Mouse (Mus musculus): ENCODE results near the gene Fam214b. TPM values are rescaled to one million over a fixed set of nuclear protein-coding genes. Genes with fewer than 3 reads are reported as not detected.

Fam214b gene
- polyA plus RNA-seq (2016; fragmentation: Nextera tagmentation; extraction: Ambion mirVana): 33.8 and 36.2 TPM in 2 replicates

DNA sequence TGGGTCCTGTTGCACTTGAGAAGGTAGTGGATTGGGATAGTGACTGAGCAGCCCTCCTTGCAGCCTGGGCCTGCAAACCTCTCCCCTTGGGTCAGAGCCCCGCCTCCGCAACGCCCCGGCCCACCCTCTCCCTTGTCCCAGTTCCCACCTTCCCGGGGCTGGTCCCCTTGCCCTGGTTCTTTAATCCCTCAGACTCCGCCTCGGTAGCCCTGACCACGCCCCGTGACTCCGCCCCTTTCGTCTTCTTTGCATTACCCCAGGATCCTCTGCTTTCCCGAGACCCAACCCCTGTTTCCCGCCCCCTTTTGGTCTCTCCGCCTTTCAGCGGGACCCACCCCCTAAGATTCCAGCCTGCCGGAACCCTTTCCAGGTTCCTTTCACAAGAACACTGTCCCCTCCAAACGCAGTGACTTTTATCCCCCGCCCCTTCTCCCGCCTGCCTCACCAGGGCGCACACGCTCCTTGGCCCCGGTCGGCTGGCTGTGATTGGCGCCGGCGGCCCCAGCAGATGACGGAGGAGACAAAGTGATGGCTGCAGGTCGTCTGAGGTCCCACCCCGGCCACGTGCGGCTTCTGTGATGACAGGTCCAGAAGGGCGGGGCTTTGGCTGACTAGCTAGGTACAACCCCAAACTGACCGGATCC, at the start of gene Fam214b:
Gene Fam214b, minus strand, starts transcription at position 562 of the 644 bp plus-strand sequence.
- peak within 1 kb of the TSS; percentile 84 for H3K4me2 ChIP-seq (replicated peaks)

DNA sequence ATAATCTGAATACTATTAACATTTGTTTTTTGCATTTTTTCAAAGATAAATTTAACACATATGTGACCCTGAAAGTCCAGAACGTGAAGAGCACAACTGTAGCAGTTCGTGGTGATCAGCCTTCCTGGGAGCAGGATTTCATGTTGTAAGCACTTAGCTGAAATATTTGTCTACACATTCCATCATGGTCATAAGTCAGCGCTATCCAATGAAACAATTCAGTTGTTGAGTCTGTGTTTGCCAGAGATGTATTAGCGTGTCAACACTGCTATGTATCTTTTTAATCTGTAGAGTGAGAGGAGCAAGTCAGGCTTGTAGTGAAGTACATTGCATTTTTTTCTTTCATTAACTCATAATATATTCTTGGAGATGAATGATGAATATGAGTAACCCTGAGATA, 45.2 kb upstream of the Fam214b start:
- no peak overlapping the region for H3K9ac ChIP-seq
- no peaks in the 10 kb centered on the region for H3K9me3 ChIP-seq
- H3K4me3 ChIP-seq: no peak overlapping the region
- H3K4me2 ChIP-seq (replicated peaks): no peak overlapping the region
- ATAC-seq (ENCODE audit: low FRiP score, low read depth): no peak
- H3K27me3 ChIP-seq (replicated peaks): no peaks in the 10 kb centered on the region
- no peaks in the 10 kb centered on the region for H3K36me3 ChIP-seq
- H3K27ac ChIP-seq: no peak overlapping the region
- H3K4me1 ChIP-seq: no peaks in the 10 kb centered on the region
- 89% methylated on average over 4 of the region's 4 CpGs for WGBS

More for the DNA sequence above, at the start of gene Fam214b:
- Histone ChIP-seq H3K4me3 (peak within 1 kb of the TSS; percentile 54), H3K4me1 (peaks cover 29% of the 10 kb centered on the region), H3K9ac (peak within 1 kb of the TSS; percentile 65), H3K27ac (peak within 1 kb of the TSS; percentile 87; the same call in 1 of the 2 replicates), H3K9me3 (no peaks in the 10 kb centered on the region), H3K27me3 (replicated peaks) (no peaks in the 10 kb centered on the region), H3K36me3 (no peaks in the 10 kb centered on the region)
- under 1% methylated on average over 33 of the region's 33 CpGs for WGBS
- peak; percentile 86 for ATAC-seq (ENCODE audit: low FRiP score, low read depth)

DNA sequence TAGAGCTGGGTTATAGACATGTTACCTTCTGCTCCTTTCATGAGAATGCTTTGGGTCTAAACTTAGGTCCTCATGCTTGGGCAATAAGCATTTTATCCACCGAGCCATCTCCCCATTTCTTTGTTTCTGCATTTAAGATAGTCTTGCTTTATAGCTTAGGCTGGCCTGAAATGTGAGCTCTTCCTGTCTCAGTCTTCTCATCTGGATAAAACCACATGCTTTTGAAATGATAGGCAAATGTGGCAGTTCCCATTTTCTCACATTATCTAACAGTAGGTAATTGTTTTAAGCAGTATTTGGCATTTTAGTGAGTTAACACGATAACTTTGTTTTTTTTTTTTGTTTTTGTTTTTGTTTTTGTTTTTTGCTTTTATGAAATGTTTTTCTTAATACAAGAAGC, 43.9 kb upstream of the Fam214b start:
- 88% methylated on average over 2 of the region's 2 CpGs for WGBS
- Histone ChIP-seq H3K4me1 (no peaks in the 10 kb centered on the region), H3K36me3 (no peaks in the 10 kb centered on the region), H3K9me3 (no peaks in the 10 kb centered on the region), H3K4me3 (no peak overlapping the region), H3K9ac (no peak overlapping the region), H3K4me2 (replicated peaks) (no peak overlapping the region), H3K27me3 (replicated peaks) (no peaks in the 10 kb centered on the region), H3K27ac (no peak overlapping the region)
- ATAC-seq (ENCODE audit: low FRiP score, low read depth): no peak

DNA sequence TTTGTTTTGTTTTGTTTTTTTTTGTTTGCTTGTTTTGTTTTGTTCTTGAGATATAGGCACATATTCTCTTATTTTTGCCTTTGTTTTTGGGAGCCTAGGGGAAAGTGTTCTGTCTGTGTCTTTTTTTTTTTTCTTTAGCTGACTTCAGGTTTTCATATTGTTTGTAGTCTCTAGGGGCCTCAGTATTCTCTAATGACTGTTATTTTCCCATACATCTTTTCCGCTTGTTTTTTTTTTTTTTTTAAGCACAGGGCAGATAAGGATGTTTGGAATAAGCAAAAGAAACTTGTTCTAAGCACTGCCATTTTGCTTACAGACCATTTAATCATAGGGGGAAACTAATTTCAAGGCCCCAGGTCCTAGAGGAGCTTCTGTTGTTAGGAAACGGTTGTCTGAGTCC, 36.4 kb upstream of the Fam214b start:
- Histone ChIP-seq H3K27me3 (replicated peaks) (no peaks in the 10 kb centered on the region), H3K9me3 (no peaks in the 10 kb centered on the region), H3K4me3 (no peak overlapping the region), H3K4me2 (replicated peaks) (no peak overlapping the region), H3K9ac (no peak overlapping the region), H3K36me3 (no peaks in the 10 kb centered on the region), H3K27ac (no peak overlapping the region), H3K4me1 (no peaks in the 10 kb centered on the region)
- WGBS: 87% methylated on average over 2 of the region's 2 CpGs
- no peak for ATAC-seq (ENCODE audit: low FRiP score, low read depth)

DNA sequence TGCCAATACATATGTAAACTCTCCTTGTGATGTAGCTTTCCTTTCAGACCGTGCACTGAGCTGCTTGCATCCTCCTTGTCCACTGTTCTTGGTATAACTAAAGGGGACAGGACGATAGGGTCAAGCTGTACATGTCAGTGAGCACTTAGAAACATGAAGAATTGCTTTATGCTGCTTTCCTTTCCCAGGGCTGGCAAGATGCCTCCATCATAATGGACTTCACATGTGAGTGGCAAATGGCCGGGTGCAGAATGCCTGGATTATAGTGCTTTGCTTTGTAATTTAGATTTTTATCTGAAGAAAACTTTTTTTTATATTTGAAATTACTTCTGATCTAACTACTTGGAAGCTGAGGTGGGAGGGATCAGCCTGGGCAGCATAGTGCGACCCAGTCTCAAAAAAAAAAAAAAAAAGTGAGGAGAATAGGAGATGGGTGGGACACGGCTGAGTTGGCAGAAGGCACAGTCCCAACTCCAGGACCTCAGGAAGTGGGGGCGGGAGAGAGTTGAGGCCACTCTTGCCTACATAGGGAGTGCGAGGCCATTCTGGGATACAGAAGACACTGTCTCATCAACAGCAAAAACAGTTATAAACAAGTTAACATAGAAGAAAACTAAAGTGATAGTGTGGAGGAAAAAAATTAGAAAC, 32.2 kb upstream of the Fam214b start:
- Histone ChIP-seq H3K9ac (no peak overlapping the region), H3K9me3 (no peaks in the 10 kb centered on the region), H3K36me3 (no peaks in the 10 kb centered on the region), H3K4me2 (replicated peaks) (no peak overlapping the region), H3K4me3 (no peak overlapping the region), H3K4me1 (no peaks in the 10 kb centered on the region), H3K27ac (no peak overlapping the region), H3K27me3 (replicated peaks) (no peaks in the 10 kb centered on the region)
- WGBS: 75% methylated on average over 7 of the region's 7 CpGs
- no peak for ATAC-seq (ENCODE audit: low FRiP score, low read depth)

DNA sequence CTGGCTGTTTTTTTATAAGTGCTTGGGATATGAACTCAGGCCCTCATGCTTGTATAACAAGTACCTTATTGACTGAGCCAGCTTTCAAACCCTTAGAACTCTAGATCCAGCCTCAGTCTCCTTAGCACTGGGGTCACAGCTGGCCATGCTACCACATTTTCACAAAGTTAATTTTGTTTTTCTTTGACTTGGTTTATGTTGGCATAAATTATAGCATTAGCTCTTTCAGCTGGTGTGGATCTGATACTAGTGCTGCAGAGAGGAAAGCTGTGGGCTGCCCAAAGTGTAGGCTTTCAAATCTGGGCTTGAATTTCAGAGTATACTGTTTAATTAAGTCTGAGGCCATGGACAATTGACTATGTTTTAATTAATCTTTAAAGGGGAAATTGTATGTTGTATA, 28.9 kb upstream of the Fam214b start:
- H3K27ac ChIP-seq: no peak overlapping the region
- H3K36me3 ChIP-seq: no peaks in the 10 kb centered on the region
- no peaks in the 10 kb centered on the region for H3K27me3 ChIP-seq (replicated peaks)
- H3K4me2 ChIP-seq (replicated peaks): no peak overlapping the region
- no peak overlapping the region for H3K9ac ChIP-seq
- H3K4me1 ChIP-seq: no peaks in the 10 kb centered on the region
- ATAC-seq (ENCODE audit: low FRiP score, low read depth): no peak
- H3K9me3 ChIP-seq: no peaks in the 10 kb centered on the region
- H3K4me3 ChIP-seq: no peak overlapping the region

DNA sequence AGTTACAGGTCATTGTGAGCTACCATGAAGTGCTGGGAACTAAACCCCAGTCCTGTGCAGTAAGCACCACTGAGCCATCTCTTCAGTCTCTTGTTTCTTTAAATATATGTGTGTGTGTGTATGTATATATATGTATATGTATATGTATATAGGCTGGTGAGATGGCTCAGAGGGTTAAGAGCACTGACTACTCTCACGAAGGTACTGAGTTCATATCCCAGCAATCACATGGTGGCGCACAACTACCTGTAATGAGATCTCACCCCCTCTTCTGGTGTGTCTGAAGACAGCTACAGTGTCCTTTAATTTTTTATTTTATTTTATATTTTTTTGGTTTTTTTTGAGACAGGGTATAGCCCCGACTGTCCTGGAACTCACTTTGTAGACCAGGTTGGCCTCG, 19.5 kb upstream of the Fam214b start:
- H3K36me3 ChIP-seq: no peaks in the 10 kb centered on the region
- H3K9ac ChIP-seq: no peak overlapping the region
- no peak overlapping the region for H3K4me2 ChIP-seq (replicated peaks)
- H3K4me3 ChIP-seq: no peak overlapping the region
- no peaks in the 10 kb centered on the region for H3K9me3 ChIP-seq
- WGBS: 92% methylated on average over 4 of the region's 4 CpGs
- H3K27ac ChIP-seq: no peak overlapping the region
- H3K27me3 ChIP-seq (replicated peaks): no peaks in the 10 kb centered on the region
- H3K4me1 ChIP-seq: no peaks in the 10 kb centered on the region
- no peak for ATAC-seq (ENCODE audit: low FRiP score, low read depth)

DNA sequence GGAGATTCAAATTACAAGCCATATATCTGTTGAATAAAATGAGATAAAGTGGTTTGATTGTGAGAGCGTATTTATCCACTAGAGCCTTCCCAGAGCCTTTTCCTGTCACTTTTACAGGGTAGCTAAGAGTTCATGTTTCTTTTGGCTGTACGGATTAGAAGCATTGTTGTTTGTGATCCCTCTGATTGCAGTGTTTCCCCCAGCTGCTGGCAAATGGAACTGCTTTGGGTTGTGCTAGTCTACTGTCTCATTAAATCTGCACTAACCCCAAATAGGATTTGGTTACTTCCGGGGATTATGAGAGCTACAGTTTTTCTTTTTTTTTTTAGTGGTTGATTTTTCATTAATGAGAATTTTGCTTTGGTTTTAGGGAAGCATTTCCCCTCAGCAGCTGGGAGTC, 14.3 kb upstream of the Fam214b start:
- Histone ChIP-seq H3K9me3 (no peaks in the 10 kb centered on the region), H3K4me1 (no peaks in the 10 kb centered on the region; the same call in 1 of the 2 replicates), H3K27ac (no peak overlapping the region), H3K36me3 (no peaks in the 10 kb centered on the region), H3K4me3 (no peak overlapping the region), H3K9ac (no peak overlapping the region), H3K4me2 (replicated peaks) (no peak overlapping the region), H3K27me3 (replicated peaks) (no peaks in the 10 kb centered on the region)
- ATAC-seq (ENCODE audit: low FRiP score, low read depth): no peak
- WGBS: 81% methylated on average over 3 of the region's 3 CpGs

DNA sequence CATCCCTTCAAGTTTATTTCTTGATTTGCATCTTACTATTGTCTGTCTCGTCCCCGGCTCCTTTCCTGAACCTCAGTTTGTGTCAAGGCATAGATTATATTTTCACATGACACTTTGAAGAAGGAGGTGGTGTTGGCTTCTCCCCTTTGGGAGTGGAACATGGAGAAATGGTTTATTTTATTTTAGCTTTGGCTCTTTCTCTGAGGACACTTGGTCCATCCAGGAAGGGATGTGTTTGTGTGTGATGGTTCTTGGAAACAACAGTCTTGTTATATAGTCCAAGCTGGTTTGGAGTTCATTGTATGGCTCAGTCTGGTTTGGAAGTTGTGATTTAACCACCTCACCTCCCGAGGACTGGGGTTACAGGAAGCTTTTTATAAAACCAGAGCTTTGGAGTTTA, 13.7 kb upstream of the Fam214b start:
- no peaks in the 10 kb centered on the region for H3K27me3 ChIP-seq (replicated peaks)
- WGBS: 41% methylated on average over 3 of the region's 3 CpGs
- peak overlapping the region; percentile 67 for H3K4me3 ChIP-seq
- no peaks in the 10 kb centered on the region; the same call in 1 of the 2 replicates for H3K4me1 ChIP-seq
- no peaks in the 10 kb centered on the region for H3K9me3 ChIP-seq
- no peak for ATAC-seq (ENCODE audit: low FRiP score, low read depth)
- no peaks in the 10 kb centered on the region for H3K36me3 ChIP-seq
- no peak overlapping the region for H3K27ac ChIP-seq
- peak overlapping the region; percentile 81 for H3K4me2 ChIP-seq (replicated peaks)
- peak overlapping the region; percentile 74; the same call in 1 of the 2 replicates for H3K9ac ChIP-seq

DNA sequence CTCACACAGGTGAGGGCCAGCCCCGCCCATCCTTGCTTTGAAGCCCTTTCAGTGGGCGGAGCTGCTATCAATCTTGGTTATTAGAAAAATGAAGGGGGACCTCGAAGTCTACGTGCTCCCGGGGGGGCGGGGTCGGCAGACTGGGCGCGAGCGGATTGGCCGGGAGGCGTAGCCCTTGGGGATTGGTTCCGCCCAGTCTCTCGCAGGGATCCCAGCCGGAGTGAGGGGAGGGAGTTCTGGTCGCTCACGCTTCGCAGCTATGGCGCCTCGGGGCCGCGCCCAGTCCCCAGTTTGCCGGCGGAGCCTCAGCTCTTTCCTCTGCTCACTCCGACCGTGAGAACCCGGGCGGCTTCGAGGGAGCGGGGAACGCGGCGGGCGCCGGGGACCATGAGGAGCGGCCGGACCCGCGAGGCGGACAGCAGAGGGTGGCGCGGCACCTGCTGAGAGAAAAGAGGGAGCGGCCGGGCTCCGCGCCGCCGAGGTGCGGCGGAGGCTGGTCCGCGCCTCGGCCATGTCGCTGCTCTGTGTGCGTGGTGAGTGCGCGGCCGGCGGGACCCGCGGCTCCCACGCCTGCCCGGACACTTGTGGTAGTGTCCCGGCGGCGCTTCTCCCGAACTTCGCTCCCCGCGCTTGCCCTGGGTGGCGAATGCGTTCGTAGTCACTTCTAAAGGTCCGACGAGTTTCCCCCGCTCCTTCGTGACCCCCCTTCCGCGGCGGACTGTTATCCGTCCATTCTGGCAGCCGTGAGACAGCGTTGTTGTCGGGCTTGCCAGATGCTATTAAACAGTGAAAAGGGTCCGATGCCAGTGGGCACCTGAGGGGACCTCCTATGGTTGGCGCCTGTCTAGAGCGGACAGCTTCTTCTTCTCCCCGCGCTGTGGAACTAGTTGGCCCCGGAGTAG, 13.0 kb upstream of the Fam214b start, which contains the start of gene Unc13b:
Gene Unc13b, plus strand, starts transcription at position 201 of the 902 bp plus-strand sequence.
- no peaks in the 10 kb centered on the region for H3K27me3 ChIP-seq (replicated peaks)
- H3K9me3 ChIP-seq: no peaks in the 10 kb centered on the region
- no peaks in the 10 kb centered on the region; the same call in 1 of the 2 replicates for H3K4me1 ChIP-seq
- ATAC-seq (ENCODE audit: low FRiP score, low read depth): peak; percentile 96
- peak within 1 kb of the TSS; percentile 67 for H3K4me3 ChIP-seq
- under 1% methylated on average over 90 of the region's 90 CpGs for WGBS
- no peaks in the 10 kb centered on the region for H3K36me3 ChIP-seq
- peak within 1 kb of the TSS; percentile 58; the same call in 1 of the 2 replicates for H3K27ac ChIP-seq
- peak within 1 kb of the TSS; percentile 81 for H3K4me2 ChIP-seq (replicated peaks)
- peak within 1 kb of the TSS; percentile 74 for H3K9ac ChIP-seq

DNA sequence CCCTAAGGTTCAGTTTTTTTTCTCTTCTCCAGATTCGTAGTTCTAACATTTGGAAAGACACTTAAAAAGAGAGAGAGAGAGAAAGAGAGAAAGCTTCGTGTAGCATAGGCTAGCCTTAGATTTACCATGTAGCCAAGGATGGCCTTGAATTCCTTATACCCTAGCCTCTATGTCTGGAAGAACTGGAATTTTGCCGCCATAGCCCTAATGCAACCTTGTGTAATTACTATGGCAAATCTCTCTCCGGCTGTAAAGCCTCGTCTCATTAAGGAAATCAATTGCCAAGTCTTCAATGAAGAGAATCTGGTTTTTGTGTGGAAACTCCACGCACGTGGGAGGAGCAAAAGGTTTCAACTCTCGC, 12.4 kb upstream of the Fam214b start:
- ATAC-seq (ENCODE audit: low FRiP score, low read depth): peak; percentile 52
- H3K4me1 ChIP-seq: no peaks in the 10 kb centered on the region; the same call in 1 of the 2 replicates
- peak overlapping the region; percentile 81 for H3K4me2 ChIP-seq (replicated peaks)
- WGBS: 19% methylated on average over 8 of the region's 8 CpGs
- no peaks in the 10 kb centered on the region for H3K9me3 ChIP-seq
- H3K27me3 ChIP-seq (replicated peaks): no peaks in the 10 kb centered on the region
- no peak overlapping the region for H3K27ac ChIP-seq
- no peak overlapping the region for H3K9ac ChIP-seq
- H3K36me3 ChIP-seq: no peaks in the 10 kb centered on the region
- H3K4me3 ChIP-seq: peak overlapping the region; percentile 67

DNA sequence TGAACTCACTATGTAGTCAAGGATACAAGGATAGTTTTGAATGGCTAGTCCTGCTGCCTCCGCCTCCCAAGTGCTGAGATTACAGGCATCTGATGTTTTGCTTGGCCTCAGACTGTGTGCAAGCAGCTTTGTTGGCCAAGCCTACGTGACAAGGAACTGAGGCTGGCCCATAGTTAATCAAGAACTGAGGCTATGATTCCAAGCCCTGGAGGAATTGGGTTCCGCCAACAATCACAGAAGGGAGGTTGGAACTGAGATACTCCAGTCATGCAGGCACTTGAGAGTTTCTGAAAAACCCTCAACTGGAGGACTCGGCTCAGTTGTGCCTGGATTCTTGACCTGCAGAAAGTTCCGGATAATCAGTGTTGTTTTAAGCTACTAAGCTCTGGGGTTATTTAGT, 11.6 kb upstream of the Fam214b start:
- no peak overlapping the region for H3K4me2 ChIP-seq (replicated peaks)
- WGBS: 92% methylated on average over 5 of the region's 5 CpGs
- H3K9me3 ChIP-seq: no peaks in the 10 kb centered on the region
- no peak for ATAC-seq (ENCODE audit: low FRiP score, low read depth)
- no peaks in the 10 kb centered on the region; the same call in 1 of the 2 replicates for H3K4me1 ChIP-seq
- no peak overlapping the region for H3K27ac ChIP-seq
- H3K27me3 ChIP-seq (replicated peaks): no peaks in the 10 kb centered on the region
- no peak overlapping the region for H3K4me3 ChIP-seq
- no peaks in the 10 kb centered on the region for H3K36me3 ChIP-seq
- H3K9ac ChIP-seq: no peak overlapping the region

All from neural tube, embryonic 12.5 days (tissue).